Mouse (Mus musculus) heart, postnatal 36 days (tissue): ENCODE results near the gene Olfr1346. TPM values are rescaled to one million over a fixed set of nuclear protein-coding genes. Genes with fewer than 3 reads are reported as not detected.
"Not testable (repeated sequence)": the region's sequence is repeated elsewhere in the genome, so short reads cannot be mapped to it uniquely, and the experiment has no call there.

ENCODE experiments used
- DNase-seq, 2 experiments: peaks; one replicate each; pipeline ENCODE4 v3.0.0; 2021 to 2022
- intact Hi-C: fragments of 180-260 bp; cut with DNase I; formaldehyde crosslinking; loops from one replicate; pipeline ENCODE4 v1.15.1; 2025
- total RNA-seq, 2 experiments: library from RNA; stranded (reverse); gene quantifications; 2 replicates each; pipeline ENCODE4 v1.2.3; 2021

Gene Olfr1346
- total RNA-seq = not detected

DNA sequence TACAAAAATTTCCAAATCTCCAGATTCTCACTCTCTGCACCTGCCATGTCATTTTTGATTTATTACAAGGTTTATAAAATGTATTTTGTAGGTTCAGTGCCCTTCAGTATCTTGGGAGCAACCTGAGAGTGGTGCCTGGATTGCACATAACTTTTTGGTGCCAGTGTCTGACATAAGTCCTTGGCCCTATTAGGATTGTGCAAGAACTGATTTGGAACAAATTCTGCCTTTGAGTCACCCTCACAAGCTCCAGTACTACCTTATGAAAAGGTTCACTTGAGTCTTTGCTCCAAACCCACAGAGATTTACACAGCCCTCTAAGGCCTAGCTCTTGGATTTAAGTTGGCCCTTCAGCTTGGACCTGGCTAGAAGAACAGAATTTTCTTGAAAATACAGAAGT lies at the start of gene Olfr1346:
TSS of gene Olfr1346 (plus strand) at position 151 of the 400 bp plus-strand sequence.
- no peak for DNase-seq
- intact Hi-C loops = no loop called here

GRCm38 (mm10) chr7:6419894-6420293 lies 47.0 kb upstream of the Olfr1346 start:
- no peak for DNase-seq
- intact Hi-C loops = loop anchor here (10.0 kb wide), 1 partner anchor 275 kb away; no protein-coding TSS in a partner anchor

DNA sequence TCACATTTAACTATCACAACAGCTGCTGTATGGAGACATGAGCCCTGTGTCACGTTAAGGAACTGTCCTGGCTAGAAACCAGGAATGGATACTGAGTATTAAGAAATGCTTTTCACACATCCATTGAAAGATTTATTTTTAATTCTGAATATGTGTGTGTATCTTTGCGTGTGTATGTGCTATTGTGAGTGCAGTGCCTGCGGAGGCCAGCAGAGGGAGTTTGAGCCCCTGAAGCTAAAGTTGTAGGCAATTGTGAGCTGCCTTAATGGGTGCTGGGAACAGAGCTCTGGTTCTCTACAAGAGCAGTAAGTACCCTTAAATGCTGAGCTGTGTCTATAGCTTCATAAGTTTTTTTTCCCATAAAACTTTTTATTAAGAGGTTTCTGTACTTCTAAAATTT lies 37.5 kb upstream of the Olfr1346 start:
- no peak for DNase-seq
- intact Hi-C loops = no loop called here

- intact Hi-C loops = loop anchor here (1.0 to 10.0 kb wide), 3 partner anchors 71 to 844 kb away; partner anchors contain the start of gene Gm45844
- peak; percentile 3 to 37 for DNase-seq
Measured at GRCm38 (mm10) chr7:6430342-6430741, 36.6 kb upstream of the Olfr1346 start.

DNA sequence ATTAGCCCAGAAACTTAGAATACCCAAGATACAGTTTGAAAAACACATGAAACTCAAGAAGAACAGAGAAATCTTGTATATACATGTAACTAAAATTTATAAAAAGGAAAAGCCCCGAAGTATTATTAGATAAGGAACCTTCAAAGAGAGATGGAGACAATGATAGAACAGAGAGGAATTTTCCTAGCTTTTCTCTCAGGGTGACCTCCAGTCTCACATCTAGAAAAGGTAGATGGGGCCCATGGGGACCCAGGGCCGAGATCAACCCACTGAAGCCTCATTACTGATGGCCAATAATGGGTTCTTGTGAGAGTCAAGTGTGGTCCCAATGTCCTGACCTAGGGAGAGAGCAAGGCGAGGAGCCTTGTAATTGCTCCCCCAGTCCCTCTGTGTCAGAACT lies 28.5 kb upstream of the Olfr1346 start, which contains the start of gene Olfr1344:
TSS of gene Olfr1344 (plus strand) at position 301 of the 400 bp plus-strand sequence.
- DNase-seq = no peak
- intact Hi-C loops = loop anchor here (5.0 to 10.0 kb wide), 2 partner anchors 499 to 836 kb away; partner anchors contain the start of gene Gm45844

- no peak for DNase-seq
- intact Hi-C loops = no loop called here
Measured at GRCm38 (mm10) chr7:6441173-6441572, 25.7 kb upstream of the Olfr1346 start.

GRCm38 (mm10) chr7:6447771-6448170 lies 19.1 kb upstream of the Olfr1346 start:
- intact Hi-C loops = no loop called here
- DNase-seq = no peak

- intact Hi-C loops = no loop called here
- DNase-seq = no peak
Measured at GRCm38 (mm10) chr7:6455868-6456267, 11.0 kb upstream of the Olfr1346 start, which contains the start of gene Olfr1336. TSS of gene Olfr1336 (plus strand) at chr7:6456168.

- intact Hi-C loops = no loop called here
- DNase-seq = no peak
Measured at GRCm38 (mm10) chr7:6456399-6456798, 10.5 kb upstream of the Olfr1346 start.

GRCm38 (mm10) chr7:6477633-6478032 lies 10.7 kb downstream of the Olfr1346 start:
- intact Hi-C loops, DNase-seq: not testable (repeated sequence)

- intact Hi-C loops = no loop called here
- DNase-seq = no peak
Measured at GRCm38 (mm10) chr7:6486841-6487240, 19.9 kb downstream of the Olfr1346 start, which contains the start of gene Olfr5. TSS of gene Olfr5 (minus strand) at chr7:6486941.

DNA sequence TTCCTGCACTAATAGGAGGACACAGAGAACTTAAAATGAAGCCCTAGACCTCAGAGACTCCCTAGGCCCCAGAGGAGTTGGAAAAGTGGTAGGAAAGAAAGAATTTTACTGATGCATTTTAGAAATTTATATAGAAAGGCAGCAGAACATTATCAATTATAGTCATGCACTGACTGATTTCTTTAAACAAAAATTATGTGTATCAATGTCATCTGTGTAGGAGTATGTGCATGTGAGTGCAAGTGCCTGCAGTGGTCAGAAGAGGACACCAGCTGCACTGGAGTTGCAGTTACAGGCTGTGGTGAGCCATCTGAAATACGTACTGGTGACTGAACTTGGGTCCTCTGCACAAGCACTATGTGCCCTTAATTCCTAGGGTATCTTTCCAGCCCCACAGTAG lies 32.8 kb downstream of the Olfr1346 start, which contains the start of gene Olfr1347:
TSS of gene Olfr1347 (minus strand) at position 101 of the 400 bp plus-strand sequence.
- DNase-seq = no peak

GRCm38 (mm10) chr7:6508648-6509047 lies 41.7 kb downstream of the Olfr1346 start, which contains the start of gene Olfr1348:
TSS of gene Olfr1348 (minus strand) at chr7:6508748.
- DNase-seq = no peak
- intact Hi-C loops = no loop called here

More for the DNA sequence above, 32.8 kb downstream of the Olfr1346 start, which contains the start of gene Olfr1347:
- intact Hi-C loops = no loop called here

GRCm38 (mm10) chr7:6521666-6522065 lies 54.8 kb downstream of the Olfr1346 start:
- intact Hi-C loops = no loop called here
- DNase-seq = no peak

- DNase-seq = no peak
- intact Hi-C loops = no loop called here
Measured at GRCm38 (mm10) chr7:6522850-6523249, 55.9 kb downstream of the Olfr1346 start, which contains the start of gene Olfr1349. TSS of gene Olfr1349 (minus strand) at chr7:6522950.

DNA sequence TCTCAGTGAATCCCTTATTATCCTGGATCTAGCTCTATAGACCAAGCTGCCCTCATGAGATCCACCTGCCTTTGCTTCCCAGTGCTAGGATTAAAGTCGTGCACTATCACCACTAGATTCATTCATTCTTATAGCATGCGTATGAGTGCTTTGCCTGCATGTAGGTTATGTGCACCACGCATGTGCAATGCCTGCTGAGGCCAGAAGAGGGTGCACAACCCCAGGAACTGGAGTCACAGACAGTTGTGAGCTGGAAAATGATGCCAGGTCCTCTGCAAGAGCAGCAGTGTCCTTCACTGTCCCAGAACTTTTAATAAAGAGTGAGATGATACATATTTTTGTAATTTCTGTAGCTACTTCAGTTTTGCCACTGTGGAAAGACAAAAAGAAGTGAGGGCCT lies 58.1 kb downstream of the Olfr1346 start:
- no peak for DNase-seq
- intact Hi-C loops = no loop called here

DNA sequence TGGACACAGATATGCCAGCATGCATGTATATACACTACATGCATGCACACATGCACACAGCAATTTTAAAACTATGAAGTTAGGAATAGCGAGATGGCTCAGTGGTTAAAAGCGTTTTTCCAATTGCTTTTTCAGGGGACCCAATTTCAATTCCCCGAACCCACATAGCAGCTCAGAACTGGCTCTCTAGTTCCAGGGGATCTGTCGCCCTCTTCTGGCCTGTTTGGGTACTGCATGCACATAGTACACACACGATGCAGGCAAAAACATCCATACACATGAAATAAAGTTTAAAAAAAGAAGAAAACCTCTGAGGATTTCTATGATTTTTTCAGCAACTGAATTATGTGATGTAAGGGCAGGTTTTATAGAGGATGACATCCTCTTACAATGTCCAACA lies 59.2 kb downstream of the Olfr1346 start:
- no peak for DNase-seq
- intact Hi-C loops = no loop called here

Other genes with a start within 250 kb of the Olfr1346 start
- not detected for gene Zscan5b, start 244.8 kb upstream of the Olfr1346 start, total RNA-seq
- not detected for gene Epp13, start 214.4 kb upstream of the Olfr1346 start, total RNA-seq
- 1 to 10 TPM; 3.4 to 4.0 TPM for gene Zfp667, start 180.5 kb upstream of the Olfr1346 start, total RNA-seq
- 1 to 10 TPM; 1.1 to 1.8 TPM for gene Zfp583, start 135.8 kb upstream of the Olfr1346 start, total RNA-seq
- under 1 TPM; 0.16 to 0.33 TPM for gene Gm3854, start 123.3 kb upstream of the Olfr1346 start, total RNA-seq
- 1 to 10 TPM; 2.4 to 3.0 TPM for gene Zfp78, start 103.8 kb upstream of the Olfr1346 start, total RNA-seq
- 1 to 10 TPM; 2.9 to 3.1 TPM for gene Zfp28, start 83.8 kb upstream of the Olfr1346 start, total RNA-seq
- gene Smim17, start 68.4 kb upstream of the Olfr1346 start, total RNA-seq = not detected
- gene Gm20715, start 56.8 kb upstream of the Olfr1346 start, total RNA-seq = not detected
- not detected for gene Olfr1344, start 28.4 kb upstream of the Olfr1346 start, total RNA-seq
- not detected for gene Olfr1336, start 10.9 kb upstream of the Olfr1346 start, total RNA-seq
- gene Olfr5, start 19.8 kb downstream of the Olfr1346 start, total RNA-seq = not detected
- not detected for gene Olfr1347, start 32.7 kb downstream of the Olfr1346 start, total RNA-seq
- not detected for gene Olfr1348, start 41.6 kb downstream of the Olfr1346 start, total RNA-seq
- gene Olfr1349, start 55.8 kb downstream of the Olfr1346 start, total RNA-seq = not detected
- gene Olfr1350, start 97.7 kb downstream of the Olfr1346 start, total RNA-seq = not detected
- gene Zim1, start 229.3 kb downstream of the Olfr1346 start, total RNA-seq = 1 to 10 TPM; 3.7 to 4.6 TPM